Comparison of ENCODE assay signal across 10 mouse cellular contexts in the genomic region with DNA sequence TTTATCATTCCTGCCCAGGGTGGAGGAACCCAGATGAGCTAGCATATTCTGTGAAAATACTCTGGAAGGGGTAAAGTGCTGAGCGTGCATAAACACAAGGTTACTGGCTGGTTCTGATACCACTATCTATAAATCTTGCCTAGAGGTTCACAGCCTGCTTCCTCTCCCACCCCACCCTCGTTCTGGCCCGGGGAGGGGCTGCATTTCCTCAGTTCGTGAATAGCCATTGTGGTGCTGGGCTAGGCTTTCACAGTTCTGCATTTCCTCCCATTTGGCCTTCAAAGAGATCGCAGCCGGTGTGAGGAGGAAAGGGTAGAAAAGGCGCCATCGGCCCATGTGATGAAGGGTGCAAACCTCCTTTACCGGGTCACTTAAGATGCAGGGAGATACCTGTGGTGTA. TPM values are rescaled to one million over a fixed set of nuclear protein-coding genes. Genes with fewer than 3 reads are reported as not detected.
DNase-seq lines count a peak whose midpoint lies in the region; ATAC-seq and TF ChIP-seq lines count a peak whose summit lies in the region.
"Had no signal": no experiment of that assay in that cellular context is flagged by ENCODE, and none has a peak within 500 bp of the region (broad histone marks: within the 10 kb centered on the region; RNA-seq: fewer than 3 reads in every experiment).

No protein-coding gene starts in this region.

- peak; percentile 65 to 77 for DNase-seq in lung, adult 18-20 months
- no peak for DNase-seq in lung, adult 2 months
- DNase-seq in liver, adult 2 months (ENCODE audit: extremely low read depth, low read depth, low spot score): no peak
- DNase-seq in right cerebral cortex, postnatal 10 days (ENCODE audit: low spot score in 2 of 2): no peak
- DNase-seq in urinary bladder, postnatal 10 days (ENCODE audit: low spot score): no peak
- DNase-seq in thymus, postnatal 36 days: no peak
- DNase-seq: cerebellum, adult 2 months had no signal

- peaks cover 19% of the 10 kb centered on the region for H3K4me1 ChIP-seq in lung, adult 2 months (ENCODE audit: control insufficient read depth, insufficient read depth, low read length)
- 0 out of 2 replicates have a peak, but pooled peaks cover 2% of the 10 kb centered on the region for H3K4me1 ChIP-seq in heart, embryonic 16.5 days (ENCODE audit: control insufficient read depth, insufficient read depth, low read length)
- H3K4me1 ChIP-seq in liver, adult 2 months (ENCODE audit: control insufficient read depth, insufficient read depth, low read length): no peaks in the 10 kb centered on the region; the same call in 1 of the 2 replicates
- H3K4me1 ChIP-seq: hindbrain, embryonic 15.5 days had no signal

- no peaks in the 10 kb centered on the region for H3K27me3 ChIP-seq in heart, embryonic 16.5 days (ENCODE audit: control insufficient read depth, insufficient read depth, low read length)
- no peaks in the 10 kb centered on the region for H3K27me3 ChIP-seq in liver, adult 2 months (ENCODE audit: control insufficient read depth, insufficient read depth, low read length)
- H3K27me3 ChIP-seq: hindbrain, embryonic 15.5 days had no signal

- H3K4me3 ChIP-seq in lung, adult 2 months (replicated peaks; ENCODE audit: extremely low read depth, low read depth, low read length): no peak overlapping the region
- no peak overlapping the region for H3K4me3 ChIP-seq in heart, embryonic 16.5 days (ENCODE audit: low read length)
- no peak overlapping the region for H3K4me3 ChIP-seq in liver, adult 2 months (ENCODE audit: insufficient read depth, low read depth, low read length)
- H3K4me3 ChIP-seq: hindbrain, embryonic 15.5 days had no signal

- H3K9me3 ChIP-seq in heart, embryonic 16.5 days (replicated peaks; ENCODE audit: control insufficient read depth, low read length): no peaks in the 10 kb centered on the region
- H3K9me3 ChIP-seq: hindbrain, embryonic 15.5 days had no signal

- H3K27ac ChIP-seq in heart, embryonic 16.5 days (ENCODE audit: low read length): 0 out of 2 replicates have a peak overlapping the region, but pooled peaks have one; percentile 37
- peak overlapping the region; percentile 72; the same call in 1 of the 2 replicates for H3K27ac ChIP-seq in liver, adult 2 months (replicated peaks; ENCODE audit: insufficient read depth, low read depth, low read length)
- H3K27ac ChIP-seq: hindbrain, embryonic 15.5 days had no signal

- peaks cover 5% of the 10 kb centered on the region; the same call in 1 of the 2 replicates for H3K79me2 ChIP-seq in liver, adult 2 months (ENCODE audit: control insufficient read depth, insufficient read depth, low read length)

- no peak for TF ChIP-seq CTCF in lung, adult 2 months (IDR thresholded peaks at IDR 0.05; ENCODE audit: insufficient read depth, low read length)
- no peak for TF ChIP-seq CTCF in liver, adult 2 months (IDR thresholded peaks at IDR 0.05; ENCODE audit: low read depth, low read length)

- ATAC-seq in heart, embryonic 16.5 days (replicated peaks; ENCODE audit: extremely low read depth, insufficient read depth, low FRiP score): no peak
- peak; percentile 59 for ATAC-seq in megakaryocyte-erythroid progenitor cell, adult 5-6 weeks (replicated peaks; ENCODE audit: low FRiP score, low TSS enrichment, poor library complexity, severe bottlenecking)

- H3K4me2 ChIP-seq in heart, embryonic 16.5 days (ENCODE audit: low read depth, low read length): no peak overlapping the region
- H3K4me2 ChIP-seq: hindbrain, embryonic 15.5 days had no signal

- no peak overlapping the region for H3K9ac ChIP-seq in heart, embryonic 16.5 days (ENCODE audit: low read length)
- H3K9ac ChIP-seq in liver, adult 2 months (ENCODE audit: low read depth, low read length): no peak overlapping the region
- H3K9ac ChIP-seq: hindbrain, embryonic 15.5 days had no signal

- TF ChIP-seq POLR2A in lung, adult 2 months (IDR thresholded peaks at IDR 0.05; ENCODE audit: borderline replicate concordance, extremely low read depth, low read depth, low read length): no peak; the same call in 1 of the 2 replicates
- TF ChIP-seq POLR2A in liver, adult 2 months (IDR thresholded peaks at IDR 0.05; ENCODE audit: extremely low read depth, insufficient read depth, low read length): no peak

- WGBS in lung, adult 2 months: 30% methylated on average over 9 of the region's 9 CpGs
- 40% methylated on average over 9 of the region's 9 CpGs for WGBS in heart, embryonic 16.5 days
- WGBS in liver, adult 2 months: 64% methylated on average over 9 of the region's 9 CpGs

- H3K36me3 ChIP-seq in heart, embryonic 16.5 days (ENCODE audit: control insufficient read depth, insufficient read depth): no peaks in the 10 kb centered on the region
- H3K36me3 ChIP-seq in liver, adult 2 months (ENCODE audit: control insufficient read depth, insufficient read depth, low read length): no peaks in the 10 kb centered on the region; the same call in 1 of the 2 replicates
- H3K36me3 ChIP-seq: hindbrain, embryonic 15.5 days had no signal

RNA-seq across cellular contexts. Expression of a gene that starts 12.8 kb away (rescaled TPM):
- 75.4 and 83.5 TPM in 2 replicates for polyA plus RNA-seq in lung, adult 2 months (2012; rRNA removed)
- polyA plus RNA-seq in heart, embryonic 16.5 days (2015; fragmentation: Nextera tagmentation; extraction: Ambion mirVana): 5.4 and 8.2 TPM in 2 replicates
- 39.8 and 44.2 TPM in 2 replicates for total RNA-seq in liver, adult 2 months (2014; rRNA removed)
- 5.1 and 5.9 TPM in 2 replicates for polyA plus RNA-seq in liver, adult 2 months (2012; rRNA removed)
- total RNA-seq in megakaryocyte-erythroid progenitor cell, adult 5-6 weeks (2014; fragmentation: Nextera tagmentation): not detected in 2 replicates
- total RNA-seq in megakaryocyte-erythroid progenitor cell, adult 5-6 weeks (2017): not detected in 2 replicates

Comparison
In these comparisons a context has a peak if more than half of its experiments do, and no peak if none do; other contexts are left out.
1. DNase-seq: peak in lung, adult 18-20 months (2 of 2); none in lung, adult 2 months (single experiment), liver, adult 2 months (single experiment), right cerebral cortex, postnatal 10 days (0 of 2), urinary bladder, postnatal 10 days (single experiment) and thymus, postnatal 36 days (0 of 2).